Mouse (Mus musculus) ES-E14 (cell line): ENCODE results near the gene Rpl27a. TPM values are rescaled to one million over a fixed set of nuclear protein-coding genes. Genes with fewer than 3 reads are reported as not detected.

Experiments
- DNase-seq: peaks from one replicate; pipeline ENCODE4 v3.0.0-alpha.2; 2013; ENCODE audit warnings: low read depth, low spot score
- H3K27ac ChIP-seq: 2 replicates; pipeline ENCODE4 v1.5.1; 2012; ENCODE audit warnings: low read depth, mild to moderate bottlenecking, low read length, moderate library complexity, mixed read lengths; ENCODE audit not compliant: poor library complexity, insufficient read depth, severe bottlenecking
- H3K36me3 ChIP-seq: 2 replicates; pipeline ENCODE4 v1.6.1; 2012; ENCODE audit warnings: mild to moderate bottlenecking, low read length, moderate library complexity, mixed read lengths; ENCODE audit not compliant: control insufficient read depth, poor library complexity, insufficient read depth, severe bottlenecking
- H3K4me1 ChIP-seq, 2 experiments: fragments of 150-350 bp in 1 of 2; sonication (generic) in 1 of 2; 2 replicates each; pipeline ENCODE4 v1.6.1; 2012; ENCODE audit warnings: low read length in 2 of 2, mild to moderate bottlenecking in 1 of 2, mixed read lengths in 1 of 2; ENCODE audit not compliant: control insufficient read depth in 2 of 2, insufficient read depth in 2 of 2, poor library complexity in 1 of 2
- H3K4me3 ChIP-seq, 2 experiments: fragments of 150-350 bp in 1 of 2; sonication (generic) in 1 of 2; 2 replicates each; pipeline ENCODE4 v1.5.1; 2012; ENCODE audit warnings: low read length in 2 of 2, low read depth in 1 of 2, mild to moderate bottlenecking in 1 of 2, mixed read lengths in 1 of 2; ENCODE audit not compliant: insufficient read depth in 1 of 2, poor library complexity in 1 of 2, severe bottlenecking in 1 of 2
- H3K9ac ChIP-seq: 2 replicates; pipeline ENCODE4 v1.6.1; 2012; ENCODE audit warnings: low read depth, mild to moderate bottlenecking, low read length, mixed read lengths; ENCODE audit not compliant: poor library complexity, insufficient read depth, severe bottlenecking
- H3K9me3 ChIP-seq: fragments of 150-350 bp; sonication (generic); 2 replicates; pipeline ENCODE4 v1.6.1; 2012; ENCODE audit warnings: low read depth, mild to moderate bottlenecking, low read length; ENCODE audit not compliant: control insufficient read depth, insufficient read depth
- CHD2 ChIP-seq: IDR thresholded peaks from 2 replicates; pipeline ENCODE4 v1.6.1; 2014; ENCODE audit warnings: mild to moderate bottlenecking, low read depth, low read length, inconsistent platforms
- HCFC1 ChIP-seq: IDR thresholded peaks from 2 replicates; pipeline ENCODE4 v1.6.1; 2012; ENCODE audit warnings: low read length, inconsistent platforms, borderline replicate concordance; ENCODE audit not compliant: insufficient read depth
- MAFK ChIP-seq: IDR thresholded peaks from 2 replicates; pipeline ENCODE4 v1.6.1; 2014; ENCODE audit warnings: mild to moderate bottlenecking, low read depth, low read length, inconsistent platforms; ENCODE audit not compliant: insufficient read depth
- ZC3H11A ChIP-seq: IDR thresholded peaks from 2 replicates; pipeline ENCODE4 v1.6.1; 2012; ENCODE audit warnings: low read depth, mild to moderate bottlenecking, inconsistent platforms, low read length, borderline replicate concordance
- ZNF384 ChIP-seq: IDR thresholded peaks from 2 replicates; pipeline ENCODE4 v1.6.1; 2012; ENCODE audit warnings: low read depth, low read length, inconsistent platforms
- in situ Hi-C, 2 experiments: fragments of 600-800 bp; cut with MboI; formaldehyde crosslinking; loops; one replicate each; pipeline ENCODE4 v1.15.1; 2025; ENCODE audit warnings: low sequenced_read_pairs in 2 of 2, inconsistent platforms in 1 of 2; ENCODE audit not compliant: unreplicated experiment in 2 of 2
- total RNA-seq: library from RNA; depleted of rRNA; stranded (reverse); fragments of 300-350 nt; gene quantifications from 2 replicates; pipeline ENCODE4 v1.2.3, GENCODE M21; 2012

The Rpl27a gene
- total RNA-seq, 1 experiment: 1,397 TPM

GRCm38 (mm10) chr7:109527536-109527935 lies 8.6 kb downstream of the Rpl27a start:
- Histone ChIP-seq H3K9me3 (no peaks in the 10 kb centered on the region), H3K27ac (no peak overlapping the region), H3K4me3 (no peak overlapping the region), H3K4me1 (peaks cover 0 to 2% of the 10 kb centered on the region in 2 experiments; a peak in 1 of 4 replicates), H3K36me3 (peaks cover 17% of the 10 kb centered on the region), H3K9ac (no peak overlapping the region)
- in situ Hi-C loops: loop anchor here in 1 of 2 experiments (10.0 kb wide), 1 partner anchor 157 kb away; no protein-coding TSS in a partner anchor
- no peak for DNase-seq
- TF ChIP-seq HCFC1: no peak
- no peak for TF ChIP-seq MAFK
- TF ChIP-seq ZC3H11A: no peak
- no peak for TF ChIP-seq CHD2
- no peak for TF ChIP-seq ZNF384

DNA sequence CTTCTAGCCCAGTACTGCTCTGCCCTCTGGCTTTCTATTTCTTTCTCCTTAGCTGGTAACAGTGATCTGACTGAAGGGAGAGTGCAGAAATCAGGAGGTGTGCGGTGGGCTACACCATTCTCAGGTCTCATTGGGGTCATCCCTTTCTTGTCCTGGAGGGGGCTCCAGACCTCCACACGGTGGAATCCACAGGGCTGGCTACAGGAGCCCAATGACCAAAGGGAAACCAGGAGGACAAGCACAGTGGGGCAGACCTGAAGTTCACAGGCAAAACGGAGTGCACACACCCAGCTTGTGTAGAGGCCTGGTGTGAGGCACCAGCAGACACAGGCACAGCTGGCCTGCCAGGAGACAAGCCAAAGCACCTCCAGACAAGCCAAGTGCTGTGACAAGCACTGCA lies 9.4 kb downstream of the Rpl27a start:
- no peaks in the 10 kb centered on the region for H3K4me1 ChIP-seq
- H3K27ac ChIP-seq: no peak overlapping the region
- H3K36me3 ChIP-seq: peaks cover 10% of the 10 kb centered on the region; the same call in 1 of the 2 replicates
- H3K4me3 ChIP-seq: no peak overlapping the region
- no peak for DNase-seq
- no peaks in the 10 kb centered on the region for H3K9me3 ChIP-seq
- in situ Hi-C loops: loop anchor here in 1 of 2 experiments (10.0 kb wide), 1 partner anchor 156 kb away; no protein-coding TSS in a partner anchor
- no peak overlapping the region for H3K9ac ChIP-seq
- peak; percentile 85 for TF ChIP-seq ZC3H11A
- no peak for TF ChIP-seq MAFK
- TF ChIP-seq ZNF384: no peak

- in situ Hi-C loops: loop anchor here in 1 of 2 experiments (10.0 kb wide), 1 partner anchor 155 kb away; no protein-coding TSS in a partner anchor
- Histone ChIP-seq H3K4me3 (no peak overlapping the region), H3K9ac (no peak overlapping the region), H3K27ac (no peak overlapping the region), H3K9me3 (no peaks in the 10 kb centered on the region), H3K4me1 (no peaks in the 10 kb centered on the region), H3K36me3 (peaks cover 2% of the 10 kb centered on the region; the same call in 1 of the 2 replicates)
- TF ChIP-seq HCFC1: no peak
- TF ChIP-seq ZNF384: no peak
- TF ChIP-seq MAFK: no peak
- no peak for TF ChIP-seq ZC3H11A
- TF ChIP-seq CHD2: no peak
- DNase-seq: no peak
Observed at GRCm38 (mm10) chr7:109529741-109530140, 10.8 kb downstream of the Rpl27a start.

- Histone ChIP-seq H3K9me3 (no peaks in the 10 kb centered on the region), H3K4me3 (no peak overlapping the region), H3K27ac (no peak overlapping the region), H3K9ac (no peak overlapping the region), H3K36me3 (peaks cover 2% of the 10 kb centered on the region; the same call in 1 of the 2 replicates), H3K4me1 (no peaks in the 10 kb centered on the region)
- TF ChIP-seq CHD2 (no peak), HCFC1 (no peak), ZNF384 (no peak)
- in situ Hi-C loops: no loop called here
- no peak for DNase-seq
Observed at GRCm38 (mm10) chr7:109531501-109531900, 12.6 kb downstream of the Rpl27a start.

DNA sequence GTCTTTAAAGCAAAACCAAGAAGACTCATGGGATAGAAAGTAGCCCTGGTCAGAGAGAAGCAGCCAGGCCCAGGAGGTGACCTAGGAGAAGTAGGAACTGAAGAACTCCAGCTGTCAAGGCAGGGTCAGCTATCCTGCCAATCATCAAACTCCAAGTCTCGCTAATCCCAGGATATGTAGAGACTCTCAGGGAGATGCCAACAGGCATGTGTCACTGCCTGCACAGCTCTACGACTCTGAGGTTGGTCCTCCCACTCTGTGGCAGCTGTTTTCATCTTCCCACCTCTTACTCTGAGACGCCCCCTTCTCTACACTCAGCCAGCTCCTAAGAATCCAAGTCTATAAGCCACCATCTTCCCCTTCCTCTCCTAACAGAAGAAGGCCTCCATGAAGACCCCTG lies 13.7 kb downstream of the Rpl27a start:
- H3K27ac ChIP-seq: no peak overlapping the region
- H3K9ac ChIP-seq: no peak overlapping the region
- no peaks in the 10 kb centered on the region for H3K9me3 ChIP-seq
- DNase-seq: no peak
- TF ChIP-seq ZC3H11A (no peak), ZNF384 (no peak)
- no peak overlapping the region for H3K4me3 ChIP-seq
- no peaks in the 10 kb centered on the region for H3K4me1 ChIP-seq
- H3K36me3 ChIP-seq: peaks cover 2% of the 10 kb centered on the region; the same call in 1 of the 2 replicates
- in situ Hi-C loops: no loop called here
